ENCODE assay signal across 20 mouse cellular contexts in genomic region chr8:110592641-110593040, GRCm38 (mm10). TPM values are rescaled to one million over a fixed set of nuclear protein-coding genes. Genes with fewer than 3 reads are reported as not detected.
DNase-seq lines count a peak whose midpoint lies in the region; TF ChIP-seq lines count a peak whose summit lies in the region.
"Had no signal": no experiment of that assay in that cellular context is flagged by ENCODE, and none has a peak within 500 bp of the region (broad histone marks: within the 10 kb centered on the region; RNA-seq: fewer than 3 reads in every experiment).

No protein-coding gene starts in this region.

- DNase-seq in testis, postnatal 14 days (ENCODE audit: low spot score), result no peak
- peak; percentile 58 for DNase-seq in R1 (ENCODE audit: low read depth, low spot score)
- DNase-seq in cerebellum, adult 8-10 months, result no peak
- DNase-seq in cerebellum, adult 11-12 months, result no peak
- DNase-seq: adrenal gland, adult 8-10 months; adrenal gland, postnatal 14 days; adrenal gland, postnatal 36 days; B cell, adult 2 months; cerebellum, adult 18-20 months; cerebellum, adult 9-10 months; cerebellum, postnatal 10 days; cerebellum, postnatal 25 days; forebrain, postnatal 0 days had no signal

- H3K27ac ChIP-seq in testis, adult 2 months (ENCODE audit: control insufficient read depth, insufficient read depth, low read depth, low read length), result no peak overlapping the region
- H3K27ac ChIP-seq: embryonic facial prominence, embryonic 10.5 days; embryonic facial prominence, embryonic 12.5 days; forebrain, embryonic 13.5 days; forebrain, embryonic 15.5 days had no signal

- H3K4me3 ChIP-seq in testis, adult 2 months (ENCODE audit: control insufficient read depth, low read depth, low read length), result peak overlapping the region; percentile 4; the same call in 1 of the 2 replicates
- H3K4me3 ChIP-seq: embryonic facial prominence, embryonic 10.5 days; embryonic facial prominence, embryonic 12.5 days; forebrain, embryonic 13.5 days; forebrain, embryonic 15.5 days had no signal

- TF ChIP-seq POLR2A in testis, adult 2 months (IDR thresholded peaks at IDR 0.05; ENCODE audit: control insufficient read depth, low read depth, low read length), result no peak

- no peak for TF ChIP-seq CTCF in testis, adult 2 months (IDR thresholded peaks at IDR 0.05; ENCODE audit: control insufficient read depth, insufficient read depth, insufficient replicate concordance, low read depth, low read length)

- no peaks in the 10 kb centered on the region; the same call in 1 of the 2 replicates for H3K36me3 ChIP-seq in testis, adult 2 months (ENCODE audit: control insufficient read depth, insufficient read depth, low read length)
- H3K36me3 ChIP-seq: embryonic facial prominence, embryonic 10.5 days; embryonic facial prominence, embryonic 12.5 days; forebrain, embryonic 15.5 days; G1E had no signal

- H3K27me3 ChIP-seq in testis, adult 2 months (ENCODE audit: control insufficient read depth, insufficient read depth, low read length), result no peaks in the 10 kb centered on the region
- H3K27me3 ChIP-seq: CH12.LX; embryonic facial prominence, embryonic 12.5 days; forebrain, embryonic 13.5 days; forebrain, embryonic 15.5 days had no signal

- peaks cover 6% of the 10 kb centered on the region; the same call in 1 of the 2 replicates for H3K4me1 ChIP-seq in testis, adult 2 months (ENCODE audit: control insufficient read depth, insufficient read depth, low read length)
- H3K4me1 ChIP-seq: embryonic facial prominence, embryonic 10.5 days; embryonic facial prominence, embryonic 12.5 days; forebrain, embryonic 13.5 days; forebrain, embryonic 15.5 days had no signal

RNA-seq across cellular contexts. Expression of gene Vac14, which starts 25.7 kb away (rescaled TPM):
- polyA plus RNA-seq in testis, adult 2 months (2012; rRNA removed), result 11.8 and 13.1 TPM in 2 replicates
